ENCODE assay signal across 18 mouse cellular contexts in the genomic region with DNA sequence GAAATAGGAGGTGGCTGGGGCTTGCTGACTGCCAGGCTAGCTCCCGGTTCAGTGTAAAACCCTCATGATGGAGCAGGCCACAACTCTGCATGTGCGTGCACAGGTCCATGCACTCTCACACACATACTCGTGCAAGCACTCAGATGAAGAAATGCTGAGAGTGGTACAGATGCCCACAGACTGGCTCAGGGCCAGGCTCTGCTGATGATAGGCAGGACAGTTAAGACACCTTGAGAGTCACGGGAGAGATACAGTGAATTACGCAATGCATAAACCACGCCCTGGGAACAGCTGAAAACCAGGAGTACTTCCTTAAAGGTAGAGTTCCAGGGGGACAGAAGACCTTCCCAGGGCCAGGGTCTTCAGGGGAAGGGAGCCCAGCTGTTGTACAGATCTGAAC. TPM values are rescaled to one million over a fixed set of nuclear protein-coding genes. Genes with fewer than 3 reads are reported as not detected.
"Had no signal": no experiment of that assay in that cellular context is flagged by ENCODE, and none has a peak within 500 bp of the region (broad histone marks: within the 10 kb centered on the region; RNA-seq: fewer than 3 reads in every experiment).

No protein-coding gene starts in this region.

- H3K4me3 ChIP-seq: neural tube, embryonic 13.5 days; neural tube, embryonic 15.5 days; stomach, embryonic 15.5 days had no signal

- H3K4me2 ChIP-seq: neural tube, embryonic 13.5 days; neural tube, embryonic 15.5 days; stomach, embryonic 15.5 days had no signal

- H3K9me3 ChIP-seq: neural tube, embryonic 13.5 days; neural tube, embryonic 15.5 days; stomach, embryonic 15.5 days had no signal

- DNase-seq: retina, postnatal 1 day; right cerebral cortex, adult 18-20 months; right cerebral cortex, postnatal 14 days; right cerebral cortex, postnatal 25 days; right cerebral cortex, postnatal 4 days; spleen, adult 18-20 months; thymus, adult 18-20 months; thymus, adult 2 months; thymus, postnatal 14 days; thymus, postnatal 25 days; thymus, postnatal 36 days; thymus, postnatal 4 days had no signal

- H3K9ac ChIP-seq: neural tube, embryonic 13.5 days; neural tube, embryonic 15.5 days; stomach, embryonic 15.5 days had no signal

- H3K27ac ChIP-seq: neural tube, embryonic 13.5 days; neural tube, embryonic 15.5 days; stomach, embryonic 15.5 days; stomach, postnatal 0 days had no signal

- H3K27me3 ChIP-seq: neural tube, embryonic 13.5 days; neural tube, embryonic 15.5 days; stomach, embryonic 15.5 days had no signal

RNA-seq across cellular contexts. Expression of a gene that starts 46.0 kb away (rescaled TPM):
- total RNA-seq: neutrophil, adult 5-6 weeks had no signal
- polyA plus RNA-seq: neural tube, embryonic 14.5 days had no signal
